Mouse (Mus musculus): ENCODE results near the gene H2-Q10.
"Not testable (repeated sequence)": the region's sequence is repeated elsewhere in the genome, so short reads cannot be mapped to it uniquely, and the experiment has no call there.

Gene H2-Q10

DNA sequence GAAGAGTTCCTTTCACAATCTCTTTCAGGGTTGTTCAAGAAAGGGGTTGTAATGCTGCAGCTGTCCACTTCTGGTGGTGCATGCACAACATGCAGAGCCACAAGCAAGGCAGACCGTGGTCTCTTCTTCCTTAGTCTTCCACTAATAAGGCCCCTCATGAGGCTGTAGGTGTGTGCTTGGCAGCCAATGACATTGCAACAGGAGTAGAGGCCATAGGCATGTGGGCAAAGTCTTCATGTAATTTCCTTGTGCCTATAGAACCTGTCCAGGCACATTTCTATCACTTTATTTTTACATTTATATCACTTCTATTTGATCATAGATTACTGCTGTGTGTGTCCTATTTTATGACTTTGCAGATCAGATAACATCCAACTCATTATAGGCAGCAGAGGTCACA, 11.6 kb upstream of the H2-Q10 start:
- not testable (repeated sequence) for DNase-seq (ENCODE audit: low spot score)

DNA sequence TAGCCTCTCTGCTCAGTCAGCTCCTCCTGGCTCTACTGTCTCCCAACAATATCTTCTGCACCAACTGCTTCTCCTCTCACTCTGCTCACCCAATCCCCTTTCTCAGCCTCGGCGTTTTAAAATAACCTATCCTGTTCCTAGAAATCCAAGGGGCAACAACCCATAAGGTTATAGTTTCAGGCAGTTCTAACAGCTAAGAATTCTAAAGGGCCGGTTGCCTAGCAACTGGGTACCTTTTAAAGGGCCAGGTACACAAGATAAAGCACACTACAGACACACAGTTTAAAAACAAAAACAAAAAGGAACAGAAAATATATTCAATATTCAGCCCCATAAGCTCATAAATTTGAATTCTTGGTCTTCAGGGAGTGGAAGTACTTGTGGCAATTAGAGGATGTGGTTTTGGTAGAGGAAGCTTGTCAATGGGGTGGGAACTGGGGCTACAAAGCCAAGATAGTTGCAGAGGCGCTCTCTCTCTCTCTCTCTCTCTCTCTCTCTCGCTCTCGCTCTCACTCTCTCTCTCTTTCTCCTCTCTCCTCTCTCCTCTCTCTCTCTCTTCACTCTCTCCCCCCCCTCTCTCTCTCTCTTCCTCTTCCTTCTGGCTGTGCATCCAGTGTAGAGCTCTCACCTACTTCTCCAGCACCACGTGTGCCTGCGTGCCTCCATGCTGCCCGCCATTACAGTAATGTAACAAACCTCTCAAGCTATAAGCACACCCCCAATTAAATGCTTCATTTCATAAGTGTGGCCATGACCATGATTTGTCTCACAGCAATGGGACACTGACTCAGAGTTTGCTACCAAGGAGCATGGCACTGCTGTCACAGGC, 9.2 kb upstream of the H2-Q10 start:
- DNase-seq (ENCODE audit: low spot score), result not testable (repeated sequence)

DNA sequence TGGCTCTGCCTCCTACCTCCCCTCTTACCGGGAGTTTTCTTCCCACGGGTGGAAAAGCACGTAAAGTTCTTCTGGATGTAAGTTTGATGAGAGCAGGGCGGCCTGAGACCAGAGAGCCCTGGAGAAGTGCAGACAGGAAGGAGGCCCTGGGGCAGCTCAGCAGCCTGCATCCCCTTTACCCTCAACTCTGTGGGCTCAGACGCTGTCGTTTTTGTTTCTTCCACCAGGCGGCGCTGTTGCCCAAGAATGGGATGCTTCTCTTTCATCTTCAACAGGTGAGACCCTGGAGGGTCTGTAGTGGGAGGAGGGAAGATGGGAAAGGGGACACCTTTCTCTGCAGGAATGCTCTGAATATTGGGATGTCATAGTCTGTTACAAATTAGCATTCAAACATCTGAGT, 4.2 kb upstream of the H2-Q10 start:
- DNase-seq (ENCODE audit: low spot score), result not testable (repeated sequence)

DNA sequence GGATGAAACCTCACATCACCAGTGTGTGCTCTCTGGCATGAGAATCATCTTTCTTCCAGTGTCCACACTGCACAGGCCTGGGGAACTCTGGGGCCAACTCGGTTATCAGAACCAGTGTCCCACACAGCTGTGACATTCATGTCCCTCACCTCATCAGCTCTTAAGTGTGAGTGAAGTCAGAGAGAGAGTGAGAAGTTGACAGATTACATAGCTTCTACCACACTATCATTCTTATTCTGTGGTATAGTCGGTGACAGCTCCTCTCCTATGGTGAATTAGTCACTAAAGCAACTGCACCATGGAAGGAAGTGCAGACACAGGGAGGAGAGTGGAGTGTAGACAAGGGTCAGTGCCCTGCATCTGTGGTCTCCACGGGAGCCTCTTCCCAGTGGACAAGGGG, 953 bp upstream of the H2-Q10 start:
- DNase-seq (ENCODE audit: low spot score), result not testable (repeated sequence)

DNA sequence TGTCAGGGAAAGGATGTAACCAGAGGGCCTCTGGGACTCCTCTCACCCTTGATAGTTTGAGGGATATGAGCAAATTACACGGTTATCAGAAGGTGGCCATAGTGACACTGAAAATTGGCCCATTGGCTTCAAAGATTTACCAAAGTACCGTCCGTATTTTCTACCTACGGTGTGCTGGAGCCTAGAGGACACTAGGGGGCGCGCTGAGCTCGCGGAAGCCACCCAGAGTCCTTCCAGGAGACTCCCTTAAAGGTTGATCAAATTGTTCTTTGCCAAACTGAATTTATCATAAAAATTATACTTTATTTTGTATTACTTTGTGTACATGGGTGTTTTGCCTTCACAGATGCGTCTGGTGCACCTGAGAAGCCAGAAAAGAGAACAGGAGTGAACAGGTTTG, 14.2 kb downstream of the H2-Q10 start:
- peak; percentile 56 for DNase-seq (ENCODE audit: low spot score)

DNA sequence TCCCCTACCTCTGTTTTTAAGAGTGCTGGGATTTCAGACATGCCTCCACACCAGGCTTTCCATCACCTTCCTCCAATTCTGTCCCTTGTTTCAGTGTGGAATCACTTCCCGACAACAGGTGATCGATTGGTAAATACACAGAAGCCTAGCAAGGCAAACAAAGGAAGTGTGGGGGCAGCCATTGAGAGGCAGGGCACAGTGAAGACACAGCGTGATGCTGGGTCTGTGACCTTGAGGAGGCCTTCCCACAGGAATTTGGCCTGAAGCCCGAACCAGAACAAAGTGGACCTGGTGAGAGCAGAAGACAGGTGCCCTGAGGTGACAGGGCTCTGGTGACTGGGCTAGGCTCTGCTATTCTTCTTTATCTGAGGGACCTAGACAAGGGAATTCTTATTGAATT, 15.8 kb downstream of the H2-Q10 start:
- no peak for DNase-seq (ENCODE audit: low spot score)

DNA sequence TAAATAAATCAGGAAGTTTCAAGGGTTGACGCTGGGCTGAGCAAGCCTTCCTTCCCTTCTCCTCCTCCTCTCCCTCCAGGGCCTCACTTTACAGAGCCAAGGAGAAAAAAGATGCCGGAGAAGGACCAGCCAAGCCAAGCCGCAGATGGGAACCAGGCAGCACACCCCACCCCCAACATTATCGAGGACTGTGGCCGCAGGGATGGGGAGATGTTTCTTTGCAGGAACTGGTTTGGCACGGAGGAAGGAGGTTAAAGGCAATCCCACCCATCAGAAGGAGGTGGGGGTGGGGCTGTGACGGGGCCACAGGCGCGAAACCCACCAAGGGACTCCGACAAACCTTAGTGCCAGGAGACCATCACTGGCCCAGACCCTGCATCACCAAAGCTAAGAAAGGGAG, 16.8 kb downstream of the H2-Q10 start:
- DNase-seq (ENCODE audit: low spot score), result no peak

DNA sequence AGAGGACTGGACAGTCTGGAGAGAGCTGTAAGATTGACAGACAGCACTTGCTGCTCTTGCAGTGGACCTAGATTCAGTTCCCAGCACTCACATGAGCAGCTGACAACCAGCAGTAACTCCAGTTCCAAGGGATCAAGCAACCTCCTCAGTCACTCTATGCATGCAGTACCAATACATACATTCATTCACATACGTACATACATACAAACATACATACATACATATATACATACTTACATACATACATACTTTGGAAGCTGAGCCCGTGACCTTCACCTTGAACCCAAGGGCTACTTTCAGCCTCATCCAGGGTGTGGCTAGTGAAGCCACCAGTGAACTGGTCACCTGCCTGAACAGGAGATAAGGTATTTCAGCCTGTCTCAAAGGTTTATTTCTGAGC, 18.2 kb downstream of the H2-Q10 start:
- no peak for DNase-seq (ENCODE audit: low spot score)

DNA sequence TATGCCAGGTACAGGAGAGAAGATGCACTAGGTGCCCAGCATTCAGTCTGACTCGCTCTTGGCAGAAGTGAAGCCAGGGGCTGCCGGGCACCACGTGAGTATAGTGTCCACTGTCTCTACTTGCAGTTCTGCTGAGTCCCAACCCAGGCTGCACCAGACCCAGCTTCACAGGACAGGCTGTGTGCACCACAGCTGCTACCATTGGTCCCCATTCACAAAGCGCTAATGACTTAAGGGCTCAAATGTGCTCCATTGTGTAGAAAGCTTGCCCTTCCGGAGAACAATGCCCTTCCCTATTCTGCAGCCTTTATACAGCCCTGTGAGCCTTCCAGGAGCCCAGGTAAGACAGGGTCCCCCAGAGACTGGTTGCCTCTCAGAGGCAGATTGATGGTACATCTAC, 20.4 kb downstream of the H2-Q10 start:
- DNase-seq (ENCODE audit: low spot score), result no peak

DNA sequence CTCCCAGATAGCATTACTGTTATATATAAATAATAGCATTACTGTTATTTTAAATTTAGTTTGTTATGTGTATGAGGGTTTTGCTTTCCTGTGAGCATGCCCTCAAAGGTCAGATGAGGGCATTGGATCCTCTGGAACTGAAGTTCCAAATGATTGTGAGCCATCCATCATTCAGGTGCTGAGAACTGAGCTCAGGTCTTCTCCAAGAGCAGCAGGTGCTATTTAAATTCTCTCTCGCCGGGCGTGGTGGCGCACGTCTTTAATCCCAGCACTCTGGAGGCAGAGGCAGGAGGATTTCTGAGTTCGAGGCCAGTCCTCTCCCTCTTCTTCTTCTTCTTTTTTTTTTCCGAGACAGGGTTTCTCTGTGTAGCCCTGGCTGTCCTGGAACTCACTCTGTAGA, 27.2 kb downstream of the H2-Q10 start:
- DNase-seq (ENCODE audit: low spot score), result no peak

DNA sequence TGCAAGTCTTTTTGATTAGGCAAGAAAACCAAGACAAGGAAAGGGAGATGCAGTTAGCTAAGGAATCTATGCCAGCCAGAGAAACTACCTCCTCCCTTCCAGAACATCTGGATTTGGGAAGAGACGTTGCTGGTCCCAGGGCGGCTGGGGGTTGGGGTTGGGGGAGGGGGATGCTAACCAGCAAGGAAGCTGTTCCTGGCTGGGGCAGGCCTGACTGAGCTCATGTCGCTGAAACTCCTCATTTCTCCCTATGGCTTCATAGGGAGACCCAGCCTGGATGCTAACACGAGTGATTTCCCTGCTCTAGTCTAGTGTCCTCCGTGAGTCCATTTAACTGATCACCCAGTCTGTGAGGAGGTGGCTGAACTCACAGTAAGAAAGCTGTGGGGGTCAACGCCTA, 32.3 kb downstream of the H2-Q10 start:
- no peak for DNase-seq (ENCODE audit: low spot score)

DNA sequence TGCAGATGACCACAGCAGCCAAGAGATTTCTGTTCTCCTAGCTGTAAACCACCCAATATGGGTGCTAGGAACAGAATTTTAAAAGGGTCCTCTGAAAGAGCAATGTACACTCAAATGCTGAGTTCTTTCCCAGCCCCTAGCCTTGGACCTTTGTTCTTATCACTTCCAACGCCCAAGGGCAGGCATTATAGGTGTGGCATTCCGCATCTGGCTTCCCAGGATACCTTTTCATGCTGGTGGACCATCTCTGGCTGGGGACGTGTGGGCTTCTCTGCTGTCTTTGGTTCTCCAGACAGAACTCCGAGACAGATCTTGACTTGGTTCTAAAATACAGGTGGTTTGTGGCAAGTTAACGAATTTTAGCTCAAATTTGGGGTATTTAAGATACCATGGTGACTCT, 32.9 kb downstream of the H2-Q10 start:
- no peak for DNase-seq (ENCODE audit: low spot score)

DNA sequence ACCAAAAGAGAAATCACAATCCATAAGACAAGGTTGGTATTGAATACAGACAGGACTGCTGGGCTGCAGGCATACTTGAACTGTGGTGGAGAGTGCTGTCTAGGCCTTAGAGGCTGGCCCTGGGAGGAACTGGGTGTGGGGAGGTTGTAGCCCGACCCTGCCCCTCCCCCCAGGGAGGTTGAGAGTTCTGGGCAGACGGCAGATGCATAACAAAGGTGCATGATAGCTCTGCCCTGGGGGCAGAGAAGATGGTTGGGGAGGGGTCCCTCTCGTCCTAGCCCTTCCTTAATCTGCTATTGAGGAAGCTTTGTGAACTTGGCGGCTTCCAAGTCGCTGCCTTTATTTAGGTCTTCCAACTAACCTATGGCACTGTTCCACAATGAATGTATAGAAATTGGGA, 34.0 kb downstream of the H2-Q10 start:
- DNase-seq (ENCODE audit: low spot score), result no peak

DNA sequence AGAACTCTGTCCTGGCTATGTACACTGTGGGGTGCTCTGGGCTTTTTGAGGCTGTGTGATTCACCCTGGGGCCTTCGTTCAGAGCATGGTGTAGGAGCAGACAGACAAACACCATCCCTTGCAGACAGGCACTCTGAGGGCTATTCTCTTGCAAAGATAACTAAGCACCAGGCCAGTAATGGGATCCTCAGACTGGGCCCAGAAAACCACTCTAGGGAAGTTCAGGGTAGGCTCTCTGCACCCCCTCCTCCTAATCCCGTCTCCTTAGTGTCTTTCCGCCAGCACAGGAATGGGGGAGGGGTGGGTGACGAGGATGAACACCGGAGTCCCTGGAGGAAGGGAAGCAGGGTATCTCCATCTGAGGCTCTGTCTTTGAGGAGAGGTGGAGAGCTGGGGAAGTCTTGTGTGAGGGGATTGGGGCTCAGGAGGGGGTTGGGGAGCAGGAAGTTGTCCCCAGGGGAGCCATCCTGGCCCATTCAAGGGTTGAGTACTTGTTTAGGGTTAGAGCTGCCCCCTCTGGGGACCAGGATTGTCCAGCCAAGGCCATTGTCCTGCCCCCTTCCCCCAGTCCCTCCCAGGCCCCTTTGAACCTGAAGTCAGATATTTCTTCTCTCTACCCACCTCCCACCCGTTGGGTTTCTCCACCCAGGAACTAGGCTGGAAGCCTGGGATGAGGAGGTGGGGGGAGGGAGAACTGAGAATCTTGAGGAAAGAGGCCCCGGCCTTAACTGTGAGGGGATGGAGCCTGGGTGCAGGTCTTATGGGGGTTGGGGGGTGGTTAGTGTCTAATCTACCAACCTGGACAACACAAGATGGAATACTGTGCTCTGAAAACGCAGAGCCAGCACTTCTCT, 35.0 kb downstream of the H2-Q10 start:
- no peak for DNase-seq (ENCODE audit: low spot score)

DNA sequence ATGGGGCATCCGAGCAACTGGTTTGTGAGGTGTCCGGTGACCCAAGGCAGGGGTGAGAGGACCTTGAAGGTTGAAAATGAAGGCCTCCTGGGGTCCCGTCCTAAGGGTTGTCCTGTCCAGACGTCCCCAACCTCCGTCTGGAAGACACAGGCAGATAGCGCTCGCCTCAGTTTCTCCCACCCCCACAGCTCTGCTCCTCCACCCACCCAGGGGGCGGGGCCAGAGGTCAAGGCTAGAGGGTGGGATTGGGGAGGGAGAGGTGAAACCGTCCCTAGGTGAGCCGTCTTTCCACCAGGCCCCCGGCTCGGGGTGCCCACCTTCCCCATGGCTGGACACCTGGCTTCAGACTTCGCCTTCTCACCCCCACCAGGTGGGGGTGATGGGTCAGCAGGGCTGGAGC, 35.9 kb downstream of the H2-Q10 start, which contains the start of gene Pou5f1:
Gene Pou5f1 (plus strand): TSS at position 243 of the 400 bp plus-strand sequence.
- no peak for DNase-seq (ENCODE audit: low spot score)

DNA sequence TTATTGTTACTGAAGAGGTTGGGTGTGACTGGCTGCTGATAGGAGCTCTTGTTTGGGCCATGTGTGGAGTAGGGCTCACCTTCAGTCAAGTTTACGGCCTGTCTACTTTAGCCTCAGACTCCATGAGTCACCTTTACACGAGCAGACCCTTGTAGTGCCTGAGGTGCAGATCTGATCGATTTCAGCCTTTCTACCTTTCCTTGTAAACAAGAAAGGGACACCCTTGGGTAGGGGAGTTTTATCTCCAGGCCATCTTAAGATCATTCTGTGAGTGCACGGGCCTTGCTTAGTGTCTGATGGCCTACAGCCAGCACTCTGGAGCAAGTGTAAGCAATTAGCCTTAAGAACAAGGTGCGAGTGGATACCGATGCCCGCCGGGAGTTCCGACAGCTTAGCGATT, 37.0 kb downstream of the H2-Q10 start:
- no peak for DNase-seq (ENCODE audit: low spot score)

DNA sequence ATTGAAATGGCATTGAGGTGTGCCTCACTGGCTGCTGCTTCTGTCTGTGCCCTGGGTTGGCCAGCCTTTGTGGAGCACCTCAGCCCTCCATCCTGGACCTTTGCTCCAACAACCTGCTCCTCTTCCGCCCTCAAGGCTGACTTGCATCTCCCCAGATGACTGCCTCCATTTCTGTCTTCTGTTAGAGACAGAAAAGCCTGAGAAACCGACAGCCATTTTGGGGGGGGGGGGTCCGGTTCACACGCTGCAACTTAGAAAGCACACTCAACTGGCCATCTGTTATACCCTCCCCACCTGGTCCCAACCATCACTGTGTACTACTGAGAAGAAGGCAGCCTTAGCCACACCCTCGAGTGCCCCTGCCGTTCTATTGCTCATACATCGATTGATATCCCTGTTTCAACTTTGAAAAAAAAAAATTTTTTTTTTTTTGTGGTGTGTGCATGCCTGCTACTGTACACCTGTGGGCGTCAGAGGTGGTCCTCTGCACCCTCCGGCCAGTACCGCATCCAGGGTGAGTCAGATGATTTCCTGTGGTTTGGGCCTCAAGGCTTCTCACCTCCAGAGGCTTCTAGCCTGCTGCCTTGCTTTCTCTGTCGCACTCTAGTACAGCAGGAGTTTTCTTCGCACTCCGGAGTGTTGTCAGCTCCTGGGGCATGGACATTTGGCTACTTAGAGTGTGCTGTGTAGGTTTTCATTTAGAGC, 37.8 kb downstream of the H2-Q10 start:
- no peak for DNase-seq (ENCODE audit: low spot score)

DNA sequence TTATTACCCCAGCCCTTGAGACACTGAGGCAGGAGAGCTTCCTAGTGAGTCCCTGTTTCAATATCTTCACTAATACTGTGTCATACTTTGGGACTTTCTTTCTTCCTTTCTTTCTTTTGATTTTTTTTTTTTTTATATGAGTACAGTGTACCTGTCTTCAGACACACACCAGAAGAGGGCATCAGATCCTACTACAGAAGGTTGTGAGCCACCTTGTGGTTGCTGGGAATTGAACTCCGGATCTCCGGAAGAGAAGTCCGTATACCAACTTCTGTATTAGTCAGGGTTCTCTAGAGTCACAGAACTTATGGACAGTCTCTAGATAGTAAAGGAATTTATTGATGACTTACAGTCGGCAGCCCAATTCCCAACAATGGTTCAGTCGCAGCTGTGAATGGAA, 38.4 kb downstream of the H2-Q10 start:
- not testable (repeated sequence) for DNase-seq (ENCODE audit: low spot score)

DNA sequence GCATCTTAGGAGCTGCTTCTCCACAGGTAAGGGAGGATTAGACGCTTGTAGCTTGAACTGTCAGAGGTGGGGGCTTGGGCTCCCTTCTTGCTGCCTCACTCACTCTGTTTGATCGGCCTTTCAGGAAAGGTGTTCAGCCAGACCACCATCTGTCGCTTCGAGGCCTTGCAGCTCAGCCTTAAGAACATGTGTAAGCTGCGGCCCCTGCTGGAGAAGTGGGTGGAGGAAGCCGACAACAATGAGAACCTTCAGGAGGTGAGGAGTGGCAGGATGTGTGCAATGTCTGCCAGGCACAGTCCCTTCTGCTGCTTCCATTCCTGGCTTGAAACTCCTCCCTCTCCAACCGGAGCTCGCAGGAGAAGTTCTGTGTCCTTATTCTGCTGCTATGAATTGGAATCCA, 39.4 kb downstream of the H2-Q10 start:
- DNase-seq (ENCODE audit: low spot score), result peak; percentile 22

DNA sequence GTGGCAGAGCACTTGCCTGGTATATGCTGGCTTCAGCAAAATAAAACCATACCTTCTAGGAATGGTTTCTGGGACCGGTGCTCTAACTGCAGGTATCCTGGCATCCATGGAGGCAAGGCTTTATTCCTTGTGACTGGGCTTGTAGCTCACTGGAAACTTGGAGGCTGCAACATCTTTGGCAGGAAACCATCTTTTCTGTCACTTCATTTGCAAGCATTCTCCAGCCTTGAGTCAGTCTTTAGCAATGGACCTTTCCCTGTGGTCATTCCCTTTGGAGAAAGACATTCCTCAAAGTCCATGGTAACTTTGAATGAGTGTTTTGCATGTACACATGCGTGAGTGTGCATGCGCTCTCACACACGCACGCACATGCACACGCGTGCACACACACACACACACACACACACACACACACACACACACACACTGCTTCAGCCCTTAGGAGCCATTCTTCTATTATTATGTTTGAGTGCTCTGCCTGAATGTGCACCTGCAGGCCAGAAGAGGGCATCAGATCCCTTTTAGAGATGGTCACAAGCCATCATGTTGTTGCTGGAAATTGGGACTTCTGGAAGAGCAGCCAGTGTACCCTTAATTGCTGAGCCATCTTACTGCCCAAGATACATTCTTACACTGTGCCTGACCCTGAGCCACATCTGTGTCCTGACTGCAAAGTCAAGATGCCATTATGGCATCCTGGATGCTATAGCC, 43.2 kb downstream of the H2-Q10 start:
- no peak for DNase-seq (ENCODE audit: low spot score)

DNA sequence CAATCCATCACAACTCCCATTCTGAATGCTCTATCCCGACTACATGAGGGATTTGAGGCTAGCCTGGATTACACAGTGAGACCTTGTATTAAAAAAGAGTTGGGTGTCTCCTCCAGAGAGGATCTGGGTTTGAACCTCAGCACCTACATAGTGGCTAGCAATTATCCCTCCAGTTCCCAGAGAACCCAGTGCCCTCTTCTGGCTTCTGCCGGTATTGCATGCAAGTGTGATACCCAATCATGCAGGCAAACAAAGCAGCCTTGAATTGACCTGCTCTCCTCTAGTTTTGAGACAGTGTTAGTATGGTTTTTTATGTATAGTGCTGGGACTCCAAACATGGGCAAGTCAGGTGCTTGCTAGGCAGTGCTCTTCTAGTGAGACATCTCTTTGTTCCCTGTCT, 44.0 kb downstream of the H2-Q10 start:
- DNase-seq (ENCODE audit: low spot score), result peak; percentile 83

DNA sequence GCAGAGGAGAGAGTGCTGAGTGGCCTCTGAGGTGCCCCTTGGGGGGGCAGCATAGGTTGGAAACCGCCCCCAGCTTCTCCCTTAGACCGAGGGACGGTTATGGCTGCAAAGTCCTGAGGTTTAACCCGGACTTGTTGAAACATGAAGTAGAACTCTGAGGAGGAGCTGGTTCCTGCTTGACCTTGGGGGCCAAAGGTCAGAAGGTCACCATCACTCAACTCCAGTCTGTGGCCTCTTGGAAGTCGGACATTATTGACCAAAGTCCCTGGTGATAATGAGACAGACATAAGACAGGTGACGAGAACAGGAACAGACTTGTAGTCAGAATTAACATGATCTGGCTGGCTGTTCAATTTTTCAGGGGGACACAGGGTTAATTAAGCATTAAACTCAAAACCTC, 44.9 kb downstream of the H2-Q10 start:
- no peak for DNase-seq (ENCODE audit: low spot score)

All from urinary bladder, postnatal 14 days (tissue).